Mouse (Mus musculus): ENCODE results near the gene Tmem116.
"Not testable (repeated sequence)": the region's sequence is repeated elsewhere in the genome, so short reads cannot be mapped to it uniquely, and the experiment has no call there.

- TF ChIP-seq GATA1 (IDR thresholded peaks at IDR 0.05; ENCODE audit: borderline replicate concordance, low read length); FLI1 (IDR thresholded peaks at IDR 0.05; ENCODE audit: low read length): not testable (repeated sequence)
Observed at GRCm38 (mm10) chr5:121501424-121501996, 49.8 kb downstream of the Tmem116 start.
